Mouse (Mus musculus) frontal cortex, adult 2 months (tissue): Measurements from ENCODE around the gene Fbxl16. TPM values are rescaled to one million over a fixed set of nuclear protein-coding genes. Genes with fewer than 3 reads are reported as not detected.

Experiments used
- DNase-seq, 2 experiments: peaks; one replicate each; pipeline ENCODE4 v3.0.0; 2022; ENCODE audit warnings: low spot score in 1 of 2; ENCODE audit errors: extremely low spot score in 1 of 2
- polyA plus RNA-seq: library from polyadenylated mRNA; depleted of rRNA; stranded (reverse); fragments of >200 nt; gene quantifications from 2 replicates; pipeline ENCODE4 v1.2.3, GENCODE M21; 2012; rRNA removed

Fbxl16 gene
- polyA plus RNA-seq: 604 and 691 TPM in 2 replicates

GRCm38 (mm10) chr17:25808789-25809605, at the start of gene Fbxl16:
TSS of gene Fbxl16 (plus strand) at chr17:25809085.
- peak; percentile 81 to 92 for DNase-seq

- DNase-seq: peak in 1 of 2 experiments; percentile 67
Measured at GRCm38 (mm10) chr17:25760148-25760547, 48.7 kb upstream of the Fbxl16 start.

- peak in 1 of 2 experiments; percentile 77 for DNase-seq
Measured at GRCm38 (mm10) chr17:25761561-25761970, 47.3 kb upstream of the Fbxl16 start.

- no peak for DNase-seq
Measured at GRCm38 (mm10) chr17:25762591-25762990, 46.3 kb upstream of the Fbxl16 start.

- DNase-seq: no peak
Measured at GRCm38 (mm10) chr17:25765886-25766285, 43.0 kb upstream of the Fbxl16 start.

GRCm38 (mm10) chr17:25769331-25769730, 39.6 kb upstream of the Fbxl16 start:
- no peak for DNase-seq

- DNase-seq: peak; percentile 96 to 100
Measured at GRCm38 (mm10) chr17:25773549-25774120, 35.2 kb upstream of the Fbxl16 start, which contains the start of gene Narfl. TSS of gene Narfl (plus strand) at chr17:25773776.

GRCm38 (mm10) chr17:25775318-25776062, 33.4 kb upstream of the Fbxl16 start:
- DNase-seq: no peak

- DNase-seq: no peak
Measured at GRCm38 (mm10) chr17:25777948-25778347, 30.9 kb upstream of the Fbxl16 start.

GRCm38 (mm10) chr17:25781339-25781738, 27.5 kb upstream of the Fbxl16 start:
- no peak for DNase-seq

- no peak for DNase-seq
Measured at GRCm38 (mm10) chr17:25783086-25783485, 25.8 kb upstream of the Fbxl16 start.

GRCm38 (mm10) chr17:25783861-25784574, 24.9 kb upstream of the Fbxl16 start:
- no peak for DNase-seq

- DNase-seq: peak; percentile 93 to 98
Measured at GRCm38 (mm10) chr17:25785281-25785745, 23.6 kb upstream of the Fbxl16 start, which contains the start of gene Haghl. TSS of gene Haghl (minus strand) at chr17:25785673.

- DNase-seq: no peak
Measured at GRCm38 (mm10) chr17:25786280-25786679, 22.6 kb upstream of the Fbxl16 start, which contains the start of gene Ccdc78. TSS of gene Ccdc78 (plus strand) at chr17:25786580.

- no peak for DNase-seq
Measured at GRCm38 (mm10) chr17:25786781-25787504, 21.9 kb upstream of the Fbxl16 start.

GRCm38 (mm10) chr17:25791320-25791842, 17.5 kb upstream of the Fbxl16 start:
- no peak for DNase-seq

- peak; percentile 64 to 91 for DNase-seq
Measured at GRCm38 (mm10) chr17:25791843-25792527, 16.9 kb upstream of the Fbxl16 start.

- peak in 1 of 2 experiments; percentile 71 for DNase-seq
Measured at GRCm38 (mm10) chr17:25792615-25793014, 16.3 kb upstream of the Fbxl16 start, which contains the start of gene Fam173a. TSS of gene Fam173a (minus strand) at chr17:25792901.

GRCm38 (mm10) chr17:25794197-25794596, 14.7 kb upstream of the Fbxl16 start:
- no peak for DNase-seq
